Mouse (Mus musculus): Measurements from ENCODE around the gene Slc16a11. TPM values are rescaled to one million over a fixed set of nuclear protein-coding genes. Genes with fewer than 3 reads are reported as not detected.
"Not testable (repeated sequence)": the region's sequence is repeated elsewhere in the genome, so short reads cannot be mapped to it uniquely, and the experiment has no call there.

Gene Slc16a11
- polyA plus RNA-seq (2016; fragmentation: Nextera tagmentation; extraction: Ambion mirVana) = 1.7 and 3.3 TPM in 2 replicates

GRCm38 (mm10) chr11:70212423-70212822 is at the start of gene Slc16a11:
Slc16a11 (plus strand) TSS chr11:70212752.
- Histone ChIP-seq H3K36me3 (peaks cover 11% of the 10 kb centered on the region), H3K27ac (no peak within 1 kb of the TSS), H3K9ac (no peak within 1 kb of the TSS; the same call in 1 of the 2 replicates), H3K4me2 (replicated peaks) (peak within 1 kb of the TSS; percentile 54; the same call in 1 of the 2 replicates), H3K4me3 (no peak within 1 kb of the TSS; the same call in 1 of the 2 replicates), H3K9me3 (no peaks in the 10 kb centered on the region), H3K27me3 (replicated peaks) (peaks cover 55% of the 10 kb centered on the region), H3K4me1 (peaks cover 23% of the 10 kb centered on the region)
- WGBS = 66% methylated on average over 6 of the region's 6 CpGs
- no peak for ATAC-seq (ENCODE audit: low FRiP score, low read depth)

- no peak for ATAC-seq (ENCODE audit: low FRiP score, low read depth)
- Histone ChIP-seq H3K36me3 (no peaks in the 10 kb centered on the region), H3K4me3 (no peak overlapping the region), H3K27me3 (replicated peaks) (no peaks in the 10 kb centered on the region), H3K4me2 (replicated peaks) (no peak overlapping the region), H3K9me3 (no peaks in the 10 kb centered on the region), H3K4me1 (no peaks in the 10 kb centered on the region), H3K27ac (no peak overlapping the region), H3K9ac (no peak overlapping the region)
- WGBS = 74% methylated on average over 16 of the region's 16 CpGs
Observed at GRCm38 (mm10) chr11:70165972-70166921, 46.3 kb upstream of the Slc16a11 start.

GRCm38 (mm10) chr11:70168136-70168535 is 44.4 kb upstream of the Slc16a11 start:
- H3K27me3 ChIP-seq (replicated peaks) = no peaks in the 10 kb centered on the region
- no peak overlapping the region for H3K9ac ChIP-seq
- H3K9me3 ChIP-seq = no peaks in the 10 kb centered on the region
- no peaks in the 10 kb centered on the region for H3K4me1 ChIP-seq
- no peak overlapping the region for H3K4me2 ChIP-seq (replicated peaks)
- H3K27ac ChIP-seq = no peak overlapping the region
- ATAC-seq (ENCODE audit: low FRiP score, low read depth) = no peak
- H3K4me3 ChIP-seq = no peak overlapping the region
- 69% methylated on average over 7 of the region's 7 CpGs for WGBS
- H3K36me3 ChIP-seq = no peaks in the 10 kb centered on the region

GRCm38 (mm10) chr11:70169471-70169870 is 43.1 kb upstream of the Slc16a11 start:
- ATAC-seq (ENCODE audit: low FRiP score, low read depth); H3K4me3 ChIP-seq; H3K9me3 ChIP-seq: not testable (repeated sequence)

GRCm38 (mm10) chr11:70170291-70170690 is 42.3 kb upstream of the Slc16a11 start:
- 86% methylated on average over 7 of the region's 7 CpGs for WGBS
- Histone ChIP-seq H3K9me3 (no peaks in the 10 kb centered on the region), H3K27ac (no peak overlapping the region), H3K4me2 (replicated peaks) (no peak overlapping the region), H3K27me3 (replicated peaks) (no peaks in the 10 kb centered on the region), H3K4me1 (no peaks in the 10 kb centered on the region), H3K9ac (no peak overlapping the region), H3K36me3 (no peaks in the 10 kb centered on the region), H3K4me3 (no peak overlapping the region)
- no peak for ATAC-seq (ENCODE audit: low FRiP score, low read depth)

More at GRCm38 (mm10) chr11:70169471-70169870, 43.1 kb upstream of the Slc16a11 start:
- H3K4me1 ChIP-seq; H3K27me3 ChIP-seq (replicated peaks); H3K4me2 ChIP-seq (replicated peaks); H3K27ac ChIP-seq; H3K36me3 ChIP-seq; H3K9ac ChIP-seq: not testable (repeated sequence)
- 94% methylated on average over 7 of the region's 7 CpGs for WGBS

GRCm38 (mm10) chr11:70171181-70171580 is 41.4 kb upstream of the Slc16a11 start:
- no peaks in the 10 kb centered on the region for H3K27me3 ChIP-seq (replicated peaks)
- ATAC-seq (ENCODE audit: low FRiP score, low read depth) = no peak

GRCm38 (mm10) chr11:70171847-70172246 is 40.7 kb upstream of the Slc16a11 start:
- Histone ChIP-seq H3K4me2 (replicated peaks) (no peak overlapping the region), H3K36me3 (no peaks in the 10 kb centered on the region), H3K4me1 (no peaks in the 10 kb centered on the region), H3K27ac (no peak overlapping the region), H3K27me3 (replicated peaks) (no peaks in the 10 kb centered on the region), H3K4me3 (no peak overlapping the region), H3K9me3 (no peaks in the 10 kb centered on the region), H3K9ac (no peak overlapping the region)
- WGBS = 55% methylated on average over 3 of the region's 3 CpGs
- no peak for ATAC-seq (ENCODE audit: low FRiP score, low read depth)

More at GRCm38 (mm10) chr11:70171181-70171580, 41.4 kb upstream of the Slc16a11 start:
- no peaks in the 10 kb centered on the region for H3K9me3 ChIP-seq
- H3K27ac ChIP-seq = no peak overlapping the region
- no peak overlapping the region for H3K4me2 ChIP-seq (replicated peaks)
- H3K4me3 ChIP-seq = no peak overlapping the region
- H3K4me1 ChIP-seq = no peaks in the 10 kb centered on the region
- 84% methylated on average over 7 of the region's 7 CpGs for WGBS
- H3K9ac ChIP-seq = no peak overlapping the region
- no peaks in the 10 kb centered on the region for H3K36me3 ChIP-seq

GRCm38 (mm10) chr11:70172298-70172697 is 40.3 kb upstream of the Slc16a11 start:
- Histone ChIP-seq H3K9me3 (no peaks in the 10 kb centered on the region), H3K4me1 (no peaks in the 10 kb centered on the region), H3K9ac (no peak overlapping the region), H3K4me3 (no peak overlapping the region), H3K27me3 (replicated peaks) (no peaks in the 10 kb centered on the region), H3K4me2 (replicated peaks) (no peak overlapping the region), H3K36me3 (no peaks in the 10 kb centered on the region), H3K27ac (no peak overlapping the region)
- ATAC-seq (ENCODE audit: low FRiP score, low read depth) = no peak
- 59% methylated on average over 5 of the region's 5 CpGs for WGBS

- no peaks in the 10 kb centered on the region for H3K4me1 ChIP-seq
- H3K27me3 ChIP-seq (replicated peaks) = no peaks in the 10 kb centered on the region
- no peaks in the 10 kb centered on the region for H3K36me3 ChIP-seq
- no peak overlapping the region for H3K4me3 ChIP-seq
- 83% methylated on average over 4 of the region's 4 CpGs for WGBS
- no peaks in the 10 kb centered on the region for H3K9me3 ChIP-seq
- no peak overlapping the region for H3K4me2 ChIP-seq (replicated peaks)
- H3K9ac ChIP-seq = no peak overlapping the region
- no peak for ATAC-seq (ENCODE audit: low FRiP score, low read depth)
- no peak overlapping the region for H3K27ac ChIP-seq
Observed at GRCm38 (mm10) chr11:70174491-70174890, 38.1 kb upstream of the Slc16a11 start.

- H3K9me3 ChIP-seq = no peaks in the 10 kb centered on the region
- no peak for ATAC-seq (ENCODE audit: low FRiP score, low read depth)
- no peak overlapping the region for H3K4me2 ChIP-seq (replicated peaks)
- no peak overlapping the region for H3K9ac ChIP-seq
- H3K27ac ChIP-seq = no peak overlapping the region
- H3K27me3 ChIP-seq (replicated peaks) = no peaks in the 10 kb centered on the region
- 74% methylated on average over 8 of the region's 8 CpGs for WGBS
- H3K4me3 ChIP-seq = no peak overlapping the region
- H3K4me1 ChIP-seq = no peaks in the 10 kb centered on the region
- no peaks in the 10 kb centered on the region for H3K36me3 ChIP-seq
Observed at GRCm38 (mm10) chr11:70177647-70178046, 34.9 kb upstream of the Slc16a11 start.

- no peak overlapping the region for H3K4me2 ChIP-seq (replicated peaks)
- no peak overlapping the region for H3K27ac ChIP-seq
- no peaks in the 10 kb centered on the region for H3K27me3 ChIP-seq (replicated peaks)
- WGBS = 88% methylated on average over 11 of the region's 11 CpGs
- no peak for ATAC-seq (ENCODE audit: low FRiP score, low read depth)
- no peaks in the 10 kb centered on the region for H3K36me3 ChIP-seq
- H3K4me3 ChIP-seq = no peak overlapping the region
- no peaks in the 10 kb centered on the region for H3K4me1 ChIP-seq
- H3K9ac ChIP-seq = no peak overlapping the region
- H3K9me3 ChIP-seq = no peaks in the 10 kb centered on the region
Observed at GRCm38 (mm10) chr11:70178311-70178710, 34.2 kb upstream of the Slc16a11 start.

GRCm38 (mm10) chr11:70178756-70179155 is 33.8 kb upstream of the Slc16a11 start:
- Histone ChIP-seq H3K9ac (no peak overlapping the region), H3K36me3 (no peaks in the 10 kb centered on the region), H3K4me3 (no peak overlapping the region), H3K4me2 (replicated peaks) (no peak overlapping the region), H3K27ac (no peak overlapping the region), H3K9me3 (no peaks in the 10 kb centered on the region), H3K4me1 (no peaks in the 10 kb centered on the region), H3K27me3 (replicated peaks) (no peaks in the 10 kb centered on the region)
- no peak for ATAC-seq (ENCODE audit: low FRiP score, low read depth)
- 84% methylated on average over 11 of the region's 11 CpGs for WGBS
